Mouse (Mus musculus): ENCODE data around the gene Irgc1.

Irgc1 gene

DNA sequence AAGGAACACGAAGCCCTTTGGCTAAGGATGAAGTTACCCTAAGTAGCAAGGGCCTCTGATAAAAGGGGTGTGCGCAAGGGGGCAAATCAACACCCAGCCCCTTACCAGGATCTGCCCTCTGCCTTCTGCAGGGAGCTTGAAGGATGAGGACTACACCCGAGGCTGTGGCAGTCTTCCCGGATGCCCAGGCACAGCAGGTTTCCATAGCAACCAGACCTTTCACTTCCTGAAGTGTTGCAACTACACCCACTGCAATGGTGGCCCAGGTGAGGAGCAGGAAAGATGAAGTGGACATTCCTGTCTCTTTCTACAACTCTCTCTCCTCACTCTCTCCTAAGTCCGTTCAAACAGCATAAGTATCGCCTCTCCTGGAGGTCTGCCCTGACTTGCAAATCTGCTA is 20.3 kb upstream of the Irgc1 start:
- no peak for DNase-seq (ENCODE audit: low spot score in 2 of 2)

DNA sequence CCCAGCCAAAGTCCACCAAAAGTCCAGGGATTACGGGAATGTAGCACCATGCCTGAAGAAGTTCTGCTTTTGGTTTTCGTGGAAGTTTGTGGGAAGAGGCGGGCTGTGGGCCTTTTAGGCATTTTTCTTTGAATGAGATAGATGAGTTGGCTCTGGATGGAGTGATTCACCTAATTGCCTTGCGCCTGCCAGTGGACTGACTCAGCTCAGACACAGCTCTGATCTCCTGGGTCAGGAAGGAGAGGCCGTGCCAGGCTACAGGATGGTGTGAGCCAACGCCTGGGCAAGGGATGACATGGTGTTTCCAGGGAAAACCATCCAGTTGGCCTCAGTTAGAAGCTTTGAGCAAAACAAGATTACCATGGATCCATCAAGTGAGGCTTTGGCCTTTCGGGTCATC is 18.3 kb upstream of the Irgc1 start:
- no peak for DNase-seq (ENCODE audit: low spot score in 2 of 2)

DNA sequence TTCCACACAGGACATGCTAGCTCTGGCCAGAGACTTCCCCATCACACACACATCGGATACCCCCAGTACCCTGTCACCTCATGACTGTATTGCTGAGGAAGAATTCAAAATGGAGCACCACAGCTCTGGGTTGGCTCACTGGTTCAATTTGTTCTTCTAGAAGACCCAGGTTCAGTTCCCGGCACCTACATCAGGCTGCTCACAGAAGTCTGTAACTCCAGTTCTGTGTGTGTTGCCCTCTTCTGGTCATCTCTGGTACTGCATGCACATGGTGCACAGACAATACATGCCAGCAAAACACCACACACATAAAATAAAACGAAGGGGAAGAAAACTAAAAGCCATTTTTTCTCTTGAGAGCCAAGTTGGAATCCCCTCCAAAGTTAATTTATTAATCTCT is 17.0 kb upstream of the Irgc1 start:
- DNase-seq (ENCODE audit: low spot score in 2 of 2): no peak

DNA sequence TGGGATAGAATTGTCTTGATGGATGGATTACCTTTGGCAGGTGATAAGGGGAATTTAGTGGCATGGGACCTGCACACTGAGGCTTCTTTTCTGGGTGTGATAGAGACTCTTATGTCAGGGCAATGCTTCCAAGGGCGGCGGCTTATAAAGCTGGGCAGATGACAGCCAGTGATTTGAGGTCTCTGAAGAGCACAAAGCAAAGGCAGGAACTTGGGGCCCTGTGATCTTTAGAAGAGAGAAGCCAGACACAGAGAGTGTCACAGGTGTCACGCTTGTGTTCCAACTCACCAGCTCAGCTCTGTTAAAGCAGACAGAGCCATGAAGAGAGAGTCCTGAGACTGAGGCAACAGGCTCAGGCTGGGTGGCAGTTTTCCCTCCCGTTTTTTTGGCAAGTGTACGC is 15.8 kb upstream of the Irgc1 start:
- DNase-seq (ENCODE audit: low spot score in 2 of 2): no peak

DNA sequence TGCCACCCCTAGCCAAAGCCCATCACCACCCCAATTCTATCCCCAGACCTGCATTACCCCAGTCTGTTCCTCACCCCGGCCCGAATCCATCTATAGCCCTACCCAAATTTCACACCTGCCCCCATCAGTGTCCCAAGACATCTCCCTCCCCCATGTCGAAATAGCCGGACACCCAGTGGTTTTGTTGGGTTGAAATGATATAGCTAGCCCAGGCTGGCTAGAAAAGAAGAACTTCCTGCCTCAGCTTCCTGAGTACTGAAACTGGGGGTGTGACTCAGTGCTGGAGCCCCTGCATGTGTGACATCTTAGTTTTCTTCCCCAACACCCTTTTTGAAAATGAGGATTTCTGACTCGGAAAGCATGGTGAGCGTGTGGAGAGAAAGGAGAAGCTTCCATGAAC is 14.7 kb upstream of the Irgc1 start:
- DNase-seq (ENCODE audit: low spot score in 2 of 2): no peak

DNA sequence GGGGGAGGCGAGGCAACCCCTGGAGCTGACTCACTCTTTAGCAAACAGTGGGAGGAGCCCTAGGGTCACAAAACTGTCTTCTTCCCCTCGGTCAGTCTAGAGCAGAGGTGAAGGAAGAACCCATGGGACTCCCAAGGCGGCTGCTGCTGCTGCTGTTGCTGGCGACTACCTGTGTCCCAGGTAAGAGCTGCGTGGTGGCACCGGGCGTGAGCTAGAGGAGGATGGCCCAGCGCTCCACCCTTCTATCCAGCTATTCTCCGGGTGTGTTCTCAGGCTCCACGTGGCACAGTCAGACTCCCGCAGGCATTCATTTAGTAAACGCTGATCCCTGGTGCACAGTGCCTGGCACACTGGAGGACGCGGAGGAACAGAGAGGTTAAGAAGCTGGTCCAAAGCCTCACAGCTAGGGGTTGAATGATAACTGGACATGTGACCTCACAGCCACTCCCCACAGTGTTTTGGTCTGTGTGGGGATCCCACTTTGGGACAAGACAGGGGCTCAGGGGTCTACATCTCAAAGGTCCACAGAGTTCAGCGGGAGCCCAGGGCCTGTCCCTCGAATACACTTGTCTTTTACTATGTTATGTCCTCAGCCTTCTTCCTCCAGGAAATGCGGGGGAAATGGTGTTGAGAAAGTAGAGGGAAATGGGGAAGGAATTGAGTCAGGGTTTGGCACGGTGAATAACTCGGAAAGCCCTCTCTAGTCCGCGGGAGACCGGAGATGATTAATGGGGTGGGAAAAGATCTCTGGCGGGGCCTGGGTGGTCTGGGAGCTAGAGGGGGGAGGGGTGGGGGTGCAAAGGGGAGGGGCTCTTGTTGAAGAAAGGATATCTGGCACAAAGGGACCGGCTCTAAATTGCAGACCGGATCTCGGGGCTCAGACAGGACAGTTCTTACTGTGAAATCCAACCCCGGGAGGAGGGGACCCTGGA is 10.6 kb upstream of the Irgc1 start, which contains the start of gene Plaur:
Gene Plaur (plus strand): TSS at position 97 of the 932 bp plus-strand sequence.
- DNase-seq (ENCODE audit: low spot score in 2 of 2): no peak

DNA sequence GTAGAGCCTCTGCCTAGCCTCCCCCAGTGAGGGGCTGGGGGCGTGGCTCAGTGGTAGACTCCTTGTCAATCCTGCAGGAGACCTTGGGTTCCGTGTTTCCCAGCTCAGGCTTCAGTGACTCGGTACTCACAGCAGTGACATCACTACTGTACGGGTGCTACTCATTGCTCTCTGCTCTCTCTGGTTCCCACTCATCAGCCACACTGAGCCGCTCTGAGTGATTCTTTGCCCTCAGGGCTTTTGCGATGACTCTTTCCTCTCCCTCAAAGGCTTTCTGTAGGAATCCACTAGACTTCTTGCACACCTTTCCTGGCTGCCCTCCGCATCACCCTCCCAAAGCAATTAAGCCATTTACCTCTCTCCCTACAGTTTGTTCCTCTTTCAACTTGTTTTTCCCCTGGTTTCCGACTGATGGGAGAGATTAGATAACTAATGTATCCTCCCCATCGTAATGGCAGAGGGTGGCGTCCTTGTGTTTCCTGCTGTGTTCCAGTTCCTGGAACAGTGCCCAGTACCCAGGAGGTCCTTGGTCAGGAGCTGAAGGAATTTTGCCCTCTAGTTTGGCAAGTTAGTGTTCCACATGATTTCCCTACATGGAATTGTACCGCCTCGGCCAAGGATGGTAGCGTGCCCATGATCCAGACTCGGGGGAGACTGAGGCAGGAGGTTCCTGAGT is 9.4 kb upstream of the Irgc1 start:
- no peak for DNase-seq (ENCODE audit: low spot score in 2 of 2)

DNA sequence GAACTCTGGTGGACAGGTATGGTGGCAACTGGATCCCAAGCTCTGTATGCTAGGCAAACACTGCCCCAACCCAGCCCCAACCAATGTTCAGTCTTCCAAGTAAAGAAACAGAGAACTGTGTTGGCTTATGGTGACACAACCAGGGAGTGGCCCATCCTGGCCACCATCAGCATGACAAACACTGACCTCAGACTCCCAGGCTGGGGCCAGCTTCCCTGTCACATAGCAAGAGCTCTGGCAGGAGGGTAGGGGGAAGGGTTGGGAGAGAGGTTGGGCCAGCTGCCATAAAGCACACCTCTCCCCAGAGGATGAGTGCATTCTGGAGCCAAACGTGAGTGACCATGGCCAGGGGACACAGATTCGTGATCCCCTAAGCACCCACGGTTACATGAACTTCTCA is 7.7 kb upstream of the Irgc1 start:
- no peak for DNase-seq (ENCODE audit: low spot score in 2 of 2)

DNA sequence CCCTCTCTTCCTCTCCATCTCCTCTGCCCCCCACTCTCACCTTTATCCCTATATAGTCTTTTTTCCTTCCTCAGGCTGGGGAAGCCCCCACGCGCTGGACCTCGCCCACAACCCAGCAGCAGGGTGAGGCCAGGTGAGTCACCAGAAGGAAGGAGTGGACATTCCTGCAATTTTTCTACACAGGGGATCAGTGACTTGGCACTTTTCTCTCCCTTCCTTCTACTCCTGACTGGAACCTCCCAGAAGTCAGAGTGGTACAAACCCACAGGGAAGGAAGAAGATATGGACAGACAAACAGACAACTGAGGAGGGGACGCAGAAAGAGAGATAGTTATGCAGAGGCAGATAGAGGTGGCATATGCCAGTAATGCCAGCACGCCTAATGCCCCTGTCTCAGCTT is 7.3 kb upstream of the Irgc1 start:
- DNase-seq (ENCODE audit: low spot score in 2 of 2): no peak

DNA sequence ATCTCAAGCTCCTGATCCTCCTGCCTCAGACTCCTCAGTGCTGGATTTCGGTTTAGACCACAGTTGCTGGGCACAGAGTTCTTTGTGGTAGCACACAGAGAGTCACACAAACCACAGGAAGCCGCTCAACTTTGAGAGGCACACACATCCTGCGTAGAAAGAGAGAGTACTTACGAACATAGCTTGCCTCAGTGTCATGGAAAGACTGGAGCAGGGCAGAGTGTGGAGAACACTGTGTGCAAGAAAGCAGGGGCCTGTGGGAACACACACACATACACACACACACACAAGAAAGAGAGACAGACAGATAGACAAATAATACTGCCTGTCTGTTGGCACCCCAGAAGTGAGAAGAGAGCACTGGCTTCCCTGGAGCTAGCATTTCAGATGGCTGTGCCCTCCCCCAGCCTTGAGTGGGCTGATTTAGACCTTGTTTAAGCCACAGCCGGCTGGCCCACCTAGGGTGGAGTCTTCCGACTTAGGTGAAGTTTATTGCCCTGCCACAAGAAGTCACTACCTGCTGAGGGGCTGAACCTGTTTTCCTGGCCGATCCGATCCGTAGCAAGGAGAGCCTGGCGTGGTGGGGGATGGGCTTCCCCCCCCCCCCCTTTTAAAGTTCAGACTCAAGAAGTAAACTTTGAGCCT is 5.8 kb upstream of the Irgc1 start:
- DNase-seq (ENCODE audit: low spot score in 2 of 2): no peak

DNA sequence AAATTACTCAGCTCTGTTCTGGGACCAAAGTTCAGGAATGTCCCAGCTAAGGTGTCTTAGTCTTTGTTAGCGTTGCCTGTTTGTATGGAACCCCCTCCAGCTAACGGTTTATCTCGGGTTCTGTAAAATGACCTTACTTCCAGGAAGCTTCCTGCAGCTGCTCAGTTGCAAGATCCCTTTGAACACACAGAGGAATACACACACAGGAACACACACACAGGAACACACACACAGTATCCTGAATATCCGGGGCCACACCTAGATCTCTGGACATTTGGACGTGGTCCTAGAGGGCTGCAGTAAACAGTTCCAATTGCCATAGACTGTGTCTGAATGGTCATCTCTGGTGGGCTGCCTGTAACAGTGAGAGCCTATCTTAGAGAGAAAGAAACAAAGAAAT is 3.6 kb upstream of the Irgc1 start:
- no peak for DNase-seq (ENCODE audit: low spot score in 2 of 2)

DNA sequence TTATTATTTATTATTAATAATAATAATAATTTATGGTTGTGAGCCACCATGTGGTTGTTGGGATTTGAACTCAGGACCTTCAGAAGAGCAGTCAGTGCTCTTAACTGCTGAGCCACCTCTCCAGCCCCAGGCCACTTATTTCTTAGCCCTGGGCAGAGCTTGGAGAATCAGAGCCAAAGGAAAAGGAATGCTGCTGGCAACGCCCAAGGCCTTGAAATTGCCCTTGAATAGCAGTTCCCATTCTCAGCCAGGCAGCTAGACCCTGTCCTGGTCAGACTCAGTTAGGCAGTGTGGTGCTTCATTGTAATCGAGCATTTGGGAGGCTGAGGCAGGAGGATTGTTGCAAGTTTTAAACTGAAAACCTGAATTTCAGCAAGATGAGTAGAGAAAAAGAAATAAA is 2.1 kb upstream of the Irgc1 start:
- DNase-seq (ENCODE audit: low spot score in 2 of 2): no peak

DNA sequence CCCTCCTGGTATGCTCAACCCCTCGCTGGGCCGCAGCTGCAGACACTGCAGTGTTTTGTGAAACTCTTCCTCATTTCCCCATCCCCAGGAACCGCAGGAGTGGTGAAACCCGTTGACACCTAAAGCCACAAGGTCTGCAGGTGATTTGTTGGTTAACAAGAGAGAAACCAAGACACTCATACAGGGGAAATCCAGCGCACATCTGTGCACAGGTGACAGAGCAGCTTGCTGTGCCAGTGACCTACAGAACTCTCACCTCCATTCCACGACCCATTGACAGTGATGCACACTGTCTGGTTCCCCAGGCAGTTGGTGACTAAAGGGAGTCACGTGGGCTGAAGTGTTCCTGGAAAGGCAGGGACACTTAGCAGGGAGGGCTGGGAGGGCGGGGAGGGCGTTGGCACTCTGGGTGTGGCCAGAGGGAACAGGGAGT is 1.5 kb downstream of the Irgc1 start:
- no peak for DNase-seq (ENCODE audit: low spot score in 2 of 2)

DNA sequence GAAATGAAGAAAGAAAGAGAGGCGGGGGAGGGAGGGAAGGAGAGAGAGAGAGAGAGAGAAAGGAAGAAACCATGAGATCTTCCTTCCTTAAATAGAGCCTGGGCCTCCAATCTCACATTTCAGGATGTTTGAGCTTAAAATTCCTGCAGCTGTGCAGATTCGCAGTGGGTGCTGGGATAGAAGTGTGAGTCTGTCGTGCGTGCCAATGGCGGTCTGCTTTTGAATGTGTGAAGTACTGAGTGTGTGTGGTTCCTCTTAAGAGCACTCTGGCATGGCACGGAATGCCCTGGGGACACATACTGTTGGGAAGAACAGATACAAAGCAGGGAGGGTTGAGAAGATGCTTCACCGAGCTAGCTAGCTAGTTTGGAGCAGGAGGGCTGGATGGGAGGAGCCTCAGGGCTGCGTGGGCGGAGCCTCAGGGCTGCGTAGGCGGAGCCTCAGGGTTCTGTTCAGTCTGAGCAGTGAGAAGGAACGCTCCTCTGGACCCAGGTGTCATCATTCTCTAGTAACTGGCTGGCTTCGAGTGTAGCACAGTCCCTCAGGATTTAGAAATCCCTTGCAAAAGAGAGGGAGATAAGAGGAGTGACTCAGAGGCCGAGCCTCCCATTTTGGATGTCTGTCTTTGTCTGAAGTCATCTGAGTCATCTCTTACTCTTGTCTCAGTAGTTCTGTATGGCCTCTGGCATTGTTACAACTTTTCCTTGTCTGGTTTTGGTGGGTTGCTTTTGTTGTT is 3.1 kb downstream of the Irgc1 start:
- DNase-seq (ENCODE audit: low spot score in 2 of 2): peak in 1 of 2 experiments; percentile 63

DNA sequence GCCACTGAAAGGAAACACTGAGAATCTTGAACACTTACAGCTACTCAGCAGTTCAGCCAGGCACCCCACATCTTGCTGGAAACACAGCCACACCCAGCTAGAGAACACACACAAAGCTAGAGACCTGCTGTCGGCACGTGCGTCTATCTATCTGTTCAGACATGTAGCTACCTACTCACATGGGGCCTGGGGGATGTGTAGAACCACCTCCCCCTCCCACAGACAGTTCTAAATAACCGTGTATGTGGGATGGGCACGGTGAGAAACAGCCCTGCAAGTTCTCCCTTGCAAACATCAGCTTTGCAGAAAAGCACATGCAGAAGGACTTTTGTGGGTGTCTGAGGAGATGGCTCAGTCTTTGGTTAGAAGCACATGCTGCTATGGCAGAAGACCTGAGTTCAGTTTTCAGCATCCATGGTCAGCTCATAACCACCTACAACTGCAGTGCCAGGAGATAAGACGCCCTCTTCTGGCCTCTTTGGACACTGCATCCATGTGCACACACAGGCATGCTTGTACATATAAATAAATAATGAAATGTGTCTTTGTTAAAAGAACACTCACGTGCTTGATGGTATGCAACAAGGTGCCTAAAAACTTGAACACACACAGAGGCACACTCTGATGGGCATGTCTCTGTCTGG is 5.3 kb downstream of the Irgc1 start:
- DNase-seq (ENCODE audit: low spot score in 2 of 2): peak; percentile 71 to 89

DNA sequence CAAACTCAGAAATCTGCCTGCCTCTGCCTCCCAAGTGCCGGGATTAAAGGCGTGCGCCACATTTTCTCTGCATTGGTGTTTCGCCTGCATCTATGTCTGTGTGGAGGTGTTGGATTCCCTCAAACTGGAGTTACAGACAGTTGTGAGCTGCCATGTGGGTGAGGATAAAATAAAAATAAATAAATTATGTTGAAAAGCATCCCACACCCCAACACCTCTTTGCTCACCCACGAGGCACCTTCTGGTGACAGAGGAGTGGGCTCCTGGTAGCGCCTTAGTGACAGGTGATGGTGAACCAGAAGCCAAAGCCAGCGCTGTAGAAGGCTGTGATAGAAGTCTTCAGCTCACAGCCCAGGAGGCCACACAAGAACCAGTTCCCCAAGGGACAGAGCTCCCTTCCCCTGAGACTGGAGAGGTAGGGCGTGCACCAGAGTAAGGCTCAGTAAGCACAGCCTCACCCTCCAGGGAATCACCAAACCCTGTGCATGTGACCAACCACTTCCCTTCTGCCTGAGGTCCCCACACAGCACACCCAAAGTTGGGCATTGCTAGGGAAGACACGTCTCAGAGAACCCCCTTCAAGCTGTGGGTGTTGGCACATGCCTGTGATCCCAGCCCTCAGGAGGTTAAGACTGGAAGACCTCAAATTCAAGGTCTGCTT is 6.7 kb downstream of the Irgc1 start:
- DNase-seq (ENCODE audit: low spot score in 2 of 2): no peak

DNA sequence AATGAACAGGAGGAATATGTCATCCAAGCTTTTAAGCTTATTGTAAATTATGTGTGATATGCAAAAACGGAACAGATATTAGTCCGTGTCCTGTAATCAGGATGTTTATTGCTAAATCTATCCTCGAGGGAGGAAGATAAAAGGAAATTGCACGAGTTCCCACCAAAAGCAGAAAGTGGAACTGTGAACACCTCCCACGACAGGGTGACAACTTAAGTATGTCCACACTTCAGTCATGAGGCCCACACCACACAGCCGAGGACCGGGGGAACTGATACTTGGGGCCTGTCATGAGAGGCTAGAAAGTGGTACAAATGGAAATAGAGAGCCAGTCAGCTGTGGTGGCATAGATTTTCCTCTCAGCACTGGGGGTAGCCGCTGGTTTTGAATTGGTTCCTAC is 9.8 kb downstream of the Irgc1 start:
- DNase-seq (ENCODE audit: low spot score in 2 of 2): no peak

DNA sequence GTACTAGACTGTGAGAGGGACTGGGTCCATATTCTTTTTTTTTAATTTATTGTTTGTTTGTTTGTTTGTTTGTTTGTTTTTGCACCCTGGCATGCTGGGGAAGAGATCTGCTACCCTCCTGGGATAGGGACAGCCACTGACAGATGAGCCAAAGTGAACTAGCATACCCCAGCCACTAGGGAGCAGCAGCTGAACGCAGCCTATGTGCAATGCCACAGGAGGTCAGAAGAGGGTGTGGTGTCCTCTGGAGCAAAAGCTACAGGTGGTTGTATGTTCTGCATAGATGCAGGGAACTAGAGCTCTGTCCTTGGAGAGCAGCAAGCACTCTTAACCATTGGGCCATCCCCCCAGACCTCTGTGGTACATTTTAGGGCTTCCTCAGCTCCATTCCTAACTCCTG is 10.3 kb downstream of the Irgc1 start:
- DNase-seq (ENCODE audit: low spot score in 2 of 2): no peak

DNA sequence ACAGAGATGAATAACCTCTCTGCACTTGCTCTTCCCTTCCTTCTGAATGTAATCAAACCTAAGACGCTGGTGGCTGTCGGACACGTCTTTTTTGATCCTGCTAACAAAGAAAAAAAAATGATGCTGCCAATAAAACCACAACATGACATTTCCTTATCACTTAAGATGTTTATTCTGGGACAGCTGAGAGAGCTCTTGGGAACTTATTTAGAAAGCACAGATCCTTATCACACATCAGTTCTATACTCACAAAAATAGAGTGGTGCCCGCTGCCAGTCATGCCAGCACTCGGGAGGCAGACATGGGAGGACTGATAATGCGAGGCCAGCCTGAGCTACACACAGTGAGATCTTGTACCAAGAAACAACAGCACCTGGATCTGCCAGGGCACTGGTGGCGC is 12.2 kb downstream of the Irgc1 start:
- no peak for DNase-seq (ENCODE audit: low spot score in 2 of 2)

DNA sequence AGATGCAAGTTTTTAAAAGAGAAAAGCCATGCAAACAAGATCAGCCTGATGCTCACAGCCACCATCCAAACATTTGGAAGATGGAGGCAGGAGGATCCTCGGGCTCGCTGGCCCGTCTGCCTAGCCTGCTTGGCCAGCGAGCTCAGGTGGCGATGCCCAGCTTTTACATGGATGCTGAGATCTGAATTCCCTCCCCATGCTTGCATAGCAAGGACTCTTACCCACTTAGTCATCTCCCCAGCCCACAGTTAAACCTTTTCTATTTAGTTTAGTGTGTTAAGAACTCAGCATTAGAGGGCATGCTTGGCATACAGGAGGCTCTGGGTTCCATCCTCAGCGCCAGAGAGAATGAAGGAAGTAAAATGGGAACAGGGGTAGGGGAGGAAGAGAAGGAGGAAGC is 12.9 kb downstream of the Irgc1 start:
- DNase-seq (ENCODE audit: low spot score in 2 of 2): no peak

DNA sequence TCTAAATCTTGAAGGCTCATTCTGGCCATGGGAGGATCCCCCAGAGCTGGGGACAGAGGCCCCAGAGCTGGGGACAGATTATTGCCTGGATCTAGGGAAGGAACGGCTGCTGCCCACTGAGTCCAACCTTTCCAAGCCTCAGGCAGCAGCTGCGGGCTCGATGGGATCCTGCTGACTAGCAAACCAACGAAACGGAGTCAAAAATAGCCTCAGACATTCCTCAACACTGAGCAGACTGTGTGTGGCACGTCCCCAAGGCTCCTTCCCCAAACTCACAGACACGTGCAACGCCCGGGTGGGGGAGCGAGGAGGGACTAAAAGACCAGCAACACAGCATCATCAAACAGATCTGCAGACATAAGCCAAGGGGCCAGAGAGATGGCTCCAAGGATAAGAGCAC is 14.1 kb downstream of the Irgc1 start:
- peak; percentile 76 to 78 for DNase-seq (ENCODE audit: low spot score in 2 of 2)

Data from right cerebral cortex, postnatal 36 days (tissue).